Mouse (Mus musculus) left cerebral cortex, adult 9 months (tissue): ENCODE data around the gene Rabl3.

Experiments used
- DNase-seq, 2 experiments: peaks; one replicate each; pipeline ENCODE4 v3.0.0; 2022; ENCODE audit warnings: low spot score in 2 of 2

The Rabl3 gene

DNA sequence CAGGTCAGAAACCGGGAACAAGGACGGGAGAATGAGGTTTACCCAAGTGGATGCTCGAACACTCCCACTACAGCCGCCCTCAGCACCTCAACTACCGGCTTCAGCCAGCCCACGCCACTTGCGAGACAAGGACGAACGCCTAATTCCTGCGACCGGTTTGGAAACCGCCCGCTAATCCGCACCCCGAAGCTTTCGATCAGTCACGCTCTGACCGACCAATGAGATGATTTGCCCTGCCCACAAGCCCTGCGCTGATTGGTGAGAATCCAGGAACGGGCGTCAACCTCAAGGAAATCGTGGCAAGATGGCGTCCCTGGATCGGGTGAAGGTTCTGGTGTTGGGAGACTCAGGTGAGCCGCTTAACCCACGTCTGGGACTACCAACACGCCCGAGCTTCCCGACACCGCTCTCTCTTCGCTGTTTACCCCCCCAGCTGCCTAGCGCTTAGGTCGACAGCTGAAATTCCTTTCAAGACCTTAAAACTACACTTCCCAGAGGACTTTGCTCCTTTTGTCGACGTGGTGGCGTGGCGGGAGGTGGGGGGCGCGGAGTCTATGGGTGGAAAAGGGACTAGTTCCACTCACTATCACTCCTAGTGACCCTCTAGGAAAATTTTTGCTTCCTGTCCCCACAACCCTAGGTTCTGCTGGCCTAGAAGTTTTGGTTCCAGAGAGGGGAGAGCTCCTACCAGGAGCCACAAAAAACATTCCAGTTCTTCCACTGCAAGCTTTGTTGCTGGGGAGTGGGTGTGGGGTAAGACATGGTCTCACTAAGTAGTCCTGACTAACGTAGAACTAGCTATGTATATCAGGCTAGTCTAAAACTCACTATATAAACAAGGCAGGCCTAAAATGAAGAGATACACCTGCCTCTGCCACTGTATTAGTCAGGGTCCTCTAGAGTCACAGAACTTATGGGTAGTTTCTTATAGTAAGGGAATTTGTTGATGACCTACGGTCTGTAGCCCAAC, at the start of gene Rabl3, which contains the start of gene Gtf2e1:
TSS of gene Rabl3 (plus strand) at position 275 of the 970 bp plus-strand sequence.
TSS of gene Gtf2e1 (minus strand) at position 179 of the 970 bp plus-strand sequence.
- DNase-seq: peak; percentile 98 to 99

DNA sequence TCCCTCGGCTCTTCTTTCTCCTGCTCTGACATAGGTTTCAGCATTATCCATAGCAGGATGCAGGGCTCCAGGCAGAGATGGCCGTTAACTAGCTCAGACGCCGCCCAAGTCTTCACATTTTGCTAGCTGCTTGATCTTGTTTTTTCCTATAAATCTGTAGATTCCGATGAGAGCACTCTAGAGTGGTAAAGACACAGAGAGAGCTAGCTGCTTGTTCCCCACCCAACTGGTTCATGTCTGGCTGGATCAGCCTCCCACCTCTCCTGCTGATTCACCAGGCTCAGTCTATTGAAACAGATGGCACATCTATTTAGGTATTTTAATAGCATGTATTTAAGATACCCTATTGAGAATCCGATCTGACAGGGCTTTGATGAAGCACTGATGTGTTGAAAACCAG, 44.7 kb upstream of the Rabl3 start:
- peak; percentile 57 to 66 for DNase-seq

GRCm38 (mm10) chr16:37498581-37498980, 41.1 kb upstream of the Rabl3 start:
- DNase-seq: no peak

DNA sequence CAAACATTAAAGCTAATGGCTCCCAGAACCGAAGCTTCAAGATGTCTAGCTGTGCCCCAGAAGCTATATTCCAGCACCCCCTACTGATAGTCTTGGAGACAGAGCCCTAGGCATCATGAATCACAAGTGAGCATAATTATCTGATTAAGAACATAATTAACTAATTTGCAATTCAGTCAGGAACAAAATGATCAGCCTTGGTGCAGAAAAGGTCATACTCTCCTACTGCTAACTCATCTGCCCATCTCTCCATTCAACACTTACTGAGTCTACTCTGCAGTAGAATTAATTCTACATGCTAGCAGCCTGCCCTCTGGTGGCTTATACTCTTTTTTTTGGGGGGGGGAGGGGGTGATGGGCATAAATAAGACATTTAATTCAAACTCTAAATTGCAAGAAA, 35.2 kb upstream of the Rabl3 start:
- DNase-seq: no peak

DNA sequence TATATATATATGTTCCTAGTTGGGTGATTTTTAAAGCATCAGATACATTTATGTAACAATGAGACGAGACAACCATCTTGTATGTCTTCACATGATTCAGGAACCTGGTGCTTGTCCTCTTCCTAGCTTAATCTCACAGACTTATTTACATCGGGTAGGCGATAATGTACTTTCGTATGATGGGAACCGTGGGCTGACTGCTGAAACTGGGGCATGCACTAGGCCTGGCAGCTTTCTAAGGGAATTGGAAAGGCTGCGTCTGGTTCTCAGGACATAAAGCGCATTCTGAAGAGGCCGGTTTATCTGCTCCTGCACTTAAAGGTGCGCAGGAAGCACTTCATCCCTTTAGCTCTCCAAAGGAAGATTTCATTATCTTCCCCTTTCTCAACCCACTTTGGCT, 32.9 kb upstream of the Rabl3 start:
- DNase-seq: peak in 1 of 2 experiments; percentile 47

DNA sequence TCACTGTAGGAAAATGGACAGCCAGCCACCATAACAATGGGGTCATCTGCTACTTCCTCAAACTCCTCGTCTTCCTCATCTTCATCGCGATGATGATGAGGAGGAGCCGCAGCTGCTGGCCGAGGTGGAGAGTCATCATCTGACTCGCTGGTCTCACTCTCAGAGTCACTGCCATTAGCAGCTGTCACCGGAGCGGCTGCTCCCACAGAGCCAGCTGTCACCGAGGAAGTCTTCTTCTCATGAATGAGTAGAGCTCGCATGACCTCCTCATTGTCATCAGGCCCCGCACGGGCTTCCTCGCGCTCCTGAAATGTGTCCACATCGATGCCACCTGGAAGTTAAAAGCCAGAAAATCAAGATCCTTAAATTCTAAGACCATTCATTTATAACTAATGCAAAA, 28.2 kb upstream of the Rabl3 start:
- no peak for DNase-seq

- no peak for DNase-seq
These were observed 25.0 kb upstream of the Rabl3 start for GRCm38 (mm10) chr16:37514644-37515043.

DNA sequence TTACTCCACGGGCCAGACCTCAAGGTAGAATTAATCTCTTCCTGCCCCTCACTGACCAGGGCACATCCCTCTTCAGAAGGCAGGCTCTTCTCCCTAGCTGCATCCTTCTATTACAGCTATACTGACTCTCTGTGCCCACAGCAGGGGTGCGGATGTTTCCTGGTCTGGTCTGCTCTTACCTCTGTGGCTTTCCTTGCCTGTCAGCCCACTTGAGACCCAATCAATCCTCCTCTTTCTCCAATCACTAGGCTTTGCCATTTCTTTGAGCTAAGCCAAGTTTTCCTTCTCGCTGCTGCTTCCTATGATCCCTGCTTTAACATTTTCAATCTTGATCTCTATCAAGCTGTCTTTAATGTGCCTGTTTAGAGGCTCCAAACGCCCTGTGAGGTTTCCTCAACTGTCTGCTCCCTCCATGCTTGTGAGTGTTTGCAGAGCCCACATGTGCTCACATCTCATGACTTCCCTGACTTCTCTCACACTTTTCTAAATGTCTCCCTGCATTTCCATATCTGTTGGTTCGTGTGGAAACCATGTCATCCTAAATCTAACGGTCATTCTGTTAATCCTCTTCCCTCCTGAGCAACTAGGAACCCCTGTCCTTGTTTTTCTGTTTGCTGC, 23.2 kb upstream of the Rabl3 start:
- DNase-seq: no peak

DNA sequence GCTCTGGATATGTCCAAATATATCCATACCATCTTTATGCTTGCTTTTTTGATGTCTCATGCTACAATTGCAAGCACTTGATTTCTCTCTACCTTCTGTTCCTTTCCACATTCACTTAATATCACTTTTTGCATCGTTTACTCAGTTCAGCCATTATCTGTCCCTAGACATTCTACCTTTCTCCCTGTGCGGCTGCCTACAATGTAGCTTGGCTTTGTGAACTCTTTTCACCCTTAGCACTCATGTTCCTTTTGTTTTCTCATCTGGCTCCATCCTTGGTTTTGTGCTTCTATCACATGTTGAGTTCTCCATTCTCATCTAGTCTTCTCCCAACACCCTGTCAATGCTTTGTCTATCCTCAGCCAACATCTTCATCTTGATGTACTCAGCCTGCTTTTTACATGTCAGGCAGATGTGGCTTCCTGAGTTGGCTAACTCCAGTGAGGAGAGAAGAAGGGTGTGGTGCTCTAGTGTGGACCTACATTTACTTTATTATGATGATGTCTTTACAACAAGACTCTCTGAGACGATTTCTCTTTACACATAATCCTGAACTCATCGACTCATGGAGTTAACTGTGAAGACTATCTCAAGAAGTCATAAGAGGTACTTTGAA, 22.0 kb upstream of the Rabl3 start:
- no peak for DNase-seq

GRCm38 (mm10) chr16:37518662-37519061, 21.0 kb upstream of the Rabl3 start:
- DNase-seq: no peak

DNA sequence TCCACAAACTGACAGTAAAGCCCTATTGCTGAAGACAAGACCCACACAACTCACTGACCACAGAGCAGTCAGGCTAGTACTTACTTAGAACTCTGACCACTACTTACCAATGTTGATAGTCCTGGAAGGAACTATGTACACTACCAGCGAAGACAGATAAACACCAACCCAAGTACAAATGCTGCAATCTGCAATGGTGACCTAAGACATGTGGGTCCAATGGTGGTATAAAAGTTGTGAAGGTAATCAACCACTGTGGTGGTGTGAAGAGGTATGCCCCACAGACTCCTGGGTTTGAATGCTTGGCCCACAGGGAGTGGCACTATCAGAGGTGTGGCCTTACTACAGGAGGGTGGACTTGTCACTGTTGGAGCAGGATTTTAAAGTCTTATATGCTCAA, 20.0 kb upstream of the Rabl3 start:
- DNase-seq: no peak

DNA sequence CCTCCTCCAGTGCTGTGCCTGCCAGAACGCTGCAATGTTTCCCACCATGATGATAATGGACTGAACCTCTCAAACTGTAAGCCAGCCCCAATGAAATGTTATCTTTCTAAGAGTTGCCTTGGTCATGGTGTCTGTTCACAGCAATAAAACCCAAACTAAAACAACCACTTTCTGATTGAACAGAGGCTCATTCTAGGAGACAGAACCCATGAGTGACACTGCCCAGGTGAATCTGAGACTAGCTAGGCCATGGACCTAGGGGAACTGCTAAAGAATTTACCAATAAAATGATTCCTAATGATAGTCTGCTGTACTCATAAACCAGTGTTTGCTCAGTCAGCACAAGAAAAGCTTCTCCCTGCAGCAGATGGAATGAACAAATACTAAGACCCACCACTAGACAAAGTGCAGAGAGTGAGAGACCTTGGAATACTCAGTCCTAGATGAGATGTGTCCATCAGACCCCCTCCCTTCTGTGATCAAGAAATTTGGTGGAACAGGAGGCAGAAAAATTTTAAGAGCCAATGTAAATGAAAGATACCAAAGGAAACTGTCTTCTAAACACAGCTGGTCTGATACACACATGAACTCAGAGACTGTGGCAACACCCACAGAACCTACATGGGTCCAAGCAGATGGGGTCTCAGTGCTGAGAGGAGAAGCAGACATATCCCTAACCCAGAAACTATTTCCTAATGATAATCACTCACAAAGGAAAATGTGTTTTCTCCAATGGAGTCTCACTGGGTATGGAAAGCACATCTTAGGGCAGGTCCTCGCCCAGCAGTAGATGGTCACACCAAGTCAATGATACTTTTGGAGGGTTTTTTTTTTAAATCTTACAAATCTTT, 19.3 kb upstream of the Rabl3 start:
- no peak for DNase-seq

- DNase-seq: no peak
These were observed 17.5 kb upstream of the Rabl3 start for GRCm38 (mm10) chr16:37522100-37522697.

DNA sequence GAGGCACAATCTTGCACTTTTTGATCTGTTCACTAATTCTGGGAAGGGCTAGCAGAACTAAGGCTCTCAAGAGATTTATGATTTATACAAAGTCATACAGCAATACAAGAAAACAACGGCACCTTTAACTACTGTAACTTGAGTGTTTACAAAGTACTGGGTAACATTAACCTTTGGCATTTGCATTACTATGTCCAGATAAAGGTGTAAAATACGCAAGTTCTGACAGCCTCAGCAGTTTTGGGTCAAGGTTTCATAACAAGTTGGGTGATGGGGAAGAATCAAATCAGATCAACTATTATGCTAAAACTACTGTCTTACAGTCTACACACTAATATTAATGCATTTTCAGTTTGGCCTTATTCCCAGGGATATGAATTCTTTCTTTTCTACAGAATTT, 14.6 kb upstream of the Rabl3 start:
- DNase-seq: no peak

DNA sequence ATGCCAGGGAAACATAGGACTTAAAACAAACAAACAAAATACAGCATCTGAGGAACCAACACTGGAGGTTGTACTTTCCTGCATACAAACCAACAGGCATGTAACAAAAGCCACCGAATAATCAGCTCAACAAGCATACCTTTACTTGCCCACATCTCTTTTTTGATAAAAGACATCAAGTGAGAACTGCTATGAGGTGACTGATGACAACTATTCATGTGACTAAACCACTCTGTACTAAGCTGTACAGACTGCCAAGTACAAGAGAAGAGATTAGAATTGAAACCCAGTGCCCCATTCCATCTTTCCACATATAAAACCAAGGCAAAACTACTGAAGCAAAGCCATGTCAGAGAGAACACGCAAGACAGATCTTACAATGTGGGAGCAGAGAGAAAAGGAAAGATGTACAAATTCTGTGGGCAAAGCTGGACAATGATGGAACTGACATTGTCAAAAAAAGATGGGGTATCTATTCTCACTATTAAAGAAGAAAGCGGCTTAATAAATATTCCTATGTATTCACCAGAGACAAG, 12.9 kb upstream of the Rabl3 start:
- DNase-seq: no peak

GRCm38 (mm10) chr16:37530170-37530569, 9.5 kb upstream of the Rabl3 start:
- no peak for DNase-seq

- DNase-seq: peak; percentile 25 to 71
These were observed 7.6 kb upstream of the Rabl3 start for GRCm38 (mm10) chr16:37532046-37532445.

DNA sequence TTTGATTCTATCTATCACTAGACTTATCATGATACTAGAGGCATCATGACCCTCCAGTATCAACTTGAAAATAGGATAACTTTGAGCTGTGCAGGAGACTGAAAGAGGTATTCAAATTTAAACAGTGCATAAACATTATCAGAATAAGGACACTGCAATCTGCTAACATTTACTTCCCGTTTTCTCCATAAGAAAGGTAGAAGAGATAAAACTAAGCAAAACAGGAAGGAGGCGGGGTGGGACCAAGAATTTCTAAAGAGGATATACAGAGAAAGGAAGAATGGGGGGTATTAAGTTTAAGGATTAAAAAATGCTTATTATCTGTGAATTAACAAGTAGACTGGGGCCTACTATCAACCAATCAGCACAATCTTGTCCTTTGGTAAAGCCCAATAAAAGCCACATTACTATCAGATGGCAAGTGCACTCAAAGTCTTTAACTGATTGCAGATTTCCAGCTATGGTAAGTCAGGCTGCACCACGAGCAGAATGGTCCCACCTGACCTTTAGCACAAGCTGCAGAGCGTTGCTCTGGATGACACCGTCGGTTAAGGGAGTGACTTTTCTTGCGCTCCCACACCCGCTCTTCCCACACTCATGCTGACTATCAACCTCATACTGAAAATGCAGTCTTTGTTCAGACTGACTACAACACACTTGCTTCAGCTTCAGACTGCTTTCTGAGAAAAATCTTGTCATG, 6.2 kb upstream of the Rabl3 start:
- no peak for DNase-seq

DNA sequence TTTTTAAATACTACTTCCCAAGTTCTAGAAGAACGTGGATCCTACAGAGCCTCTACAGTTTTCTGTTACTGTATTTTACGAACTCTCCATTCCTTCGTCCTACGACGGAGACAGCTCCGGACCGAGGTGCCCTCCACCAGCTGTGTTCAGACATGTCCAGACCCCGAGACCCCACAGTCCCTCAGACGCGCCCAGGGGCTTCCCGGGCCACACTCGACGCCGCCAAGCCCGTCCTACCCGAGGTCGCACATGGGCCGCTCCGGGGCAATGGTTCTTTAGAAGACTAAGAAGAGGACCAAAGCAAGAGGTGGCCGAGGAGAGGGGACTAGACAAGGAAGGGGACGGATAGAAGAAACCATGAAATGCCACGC, 460 bp upstream of the Rabl3 start:
- no peak for DNase-seq

GRCm38 (mm10) chr16:37540776-37541175, 1.1 kb downstream of the Rabl3 start:
- DNase-seq: no peak
